Mouse (Mus musculus): ENCODE measurements at regions not wholly inside any gene's neighbourhood (a gene's known extent, or its start where the extent isn't known, plus 50 kb on each side); places are given as distances from the start of the nearest gene placed in this dataset.

DNA sequence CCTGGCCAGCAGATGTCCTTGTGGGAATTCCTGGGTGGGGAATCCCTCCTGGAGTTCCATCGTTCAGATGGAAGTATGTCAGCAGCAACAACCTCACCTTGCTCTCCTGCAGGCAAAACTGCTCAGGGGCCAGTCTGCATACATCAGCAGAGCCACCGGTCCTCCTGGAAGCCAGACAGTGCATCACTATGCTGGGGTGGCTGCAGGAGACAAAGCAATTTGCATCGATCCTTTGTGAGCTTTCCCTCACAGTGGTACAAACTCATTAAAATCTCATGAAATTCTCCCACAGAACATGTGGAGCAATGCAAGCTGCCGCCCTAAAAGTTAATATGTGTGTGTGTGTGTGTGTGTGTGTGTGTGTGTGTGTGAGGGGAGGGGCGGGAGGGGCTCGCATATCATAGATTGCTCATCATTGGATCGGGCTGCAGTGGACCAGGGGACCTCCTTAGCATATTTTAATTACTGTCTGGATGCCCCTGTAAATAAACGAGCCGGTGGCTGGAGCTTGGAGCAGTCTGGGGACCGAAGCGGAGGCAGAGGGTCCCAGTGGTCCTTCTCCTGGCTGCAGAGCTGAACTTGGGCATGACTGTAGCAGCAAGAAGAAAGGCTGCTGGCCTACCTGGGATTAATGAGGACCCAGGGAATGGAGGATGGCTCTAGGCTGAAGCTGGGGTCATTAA is 597.8 kb downstream of the Vrk1 start:
- DNase-seq, result no peak

DNA sequence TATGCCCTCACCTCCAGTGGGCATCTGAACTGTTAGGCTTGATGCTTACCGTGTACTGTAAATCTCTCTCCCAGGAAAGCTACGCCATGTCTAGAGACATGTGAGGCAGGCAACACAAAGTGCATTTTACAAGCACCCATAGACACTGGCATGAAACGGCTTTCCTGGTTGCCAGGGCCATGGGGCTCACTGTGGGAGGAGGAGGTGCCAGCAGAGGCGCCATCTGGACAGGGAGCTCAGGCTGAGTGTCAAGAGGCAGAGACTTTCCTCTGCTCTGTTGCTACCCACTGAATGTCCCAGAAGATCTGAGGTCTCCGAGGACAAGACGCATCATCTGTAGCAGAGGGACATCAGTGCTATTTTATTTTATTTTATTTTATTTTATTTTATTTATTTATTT is 608.7 kb downstream of the Vrk1 start:
- no peak for DNase-seq

DNA sequence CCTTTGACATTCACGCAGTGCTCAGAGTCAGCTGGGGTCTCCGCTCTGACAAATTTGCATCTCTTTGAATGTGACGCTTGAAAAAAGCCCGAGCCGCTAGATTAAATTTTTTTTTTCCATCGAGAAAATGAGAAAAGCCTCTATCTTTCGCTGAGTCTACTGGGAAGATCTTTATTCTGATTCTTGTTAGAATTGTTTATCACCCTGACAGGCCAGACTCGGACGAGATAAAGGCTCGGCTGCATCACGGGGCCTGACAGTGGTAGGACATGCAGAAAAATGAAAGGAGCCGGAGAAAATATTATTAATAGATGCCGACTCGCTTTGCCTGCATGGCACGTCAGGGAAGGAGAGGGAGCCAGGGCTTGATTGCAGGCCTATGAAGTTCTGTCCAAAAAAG is 616.8 kb downstream of the Vrk1 start:
- no peak for DNase-seq

DNA sequence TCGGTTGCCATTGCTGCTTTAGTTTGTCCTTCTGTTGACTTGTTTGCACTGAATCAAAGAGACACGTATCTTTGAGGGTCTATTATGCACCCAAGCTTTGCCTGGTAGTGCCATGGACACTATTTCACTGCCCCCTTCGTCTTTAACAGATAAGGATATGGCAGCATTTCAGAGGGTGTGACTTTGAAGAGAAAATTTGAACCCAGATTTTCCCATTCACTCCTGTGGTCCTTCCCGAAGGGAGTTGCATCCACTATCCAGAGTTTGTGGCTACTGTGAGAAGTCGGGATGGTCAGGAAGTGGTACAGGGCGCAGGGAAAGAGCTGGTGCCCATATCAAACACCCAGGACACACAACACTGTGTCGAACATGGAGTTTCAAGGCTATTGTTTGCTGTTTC is 622.5 kb downstream of the Vrk1 start:
- no peak for DNase-seq

DNA sequence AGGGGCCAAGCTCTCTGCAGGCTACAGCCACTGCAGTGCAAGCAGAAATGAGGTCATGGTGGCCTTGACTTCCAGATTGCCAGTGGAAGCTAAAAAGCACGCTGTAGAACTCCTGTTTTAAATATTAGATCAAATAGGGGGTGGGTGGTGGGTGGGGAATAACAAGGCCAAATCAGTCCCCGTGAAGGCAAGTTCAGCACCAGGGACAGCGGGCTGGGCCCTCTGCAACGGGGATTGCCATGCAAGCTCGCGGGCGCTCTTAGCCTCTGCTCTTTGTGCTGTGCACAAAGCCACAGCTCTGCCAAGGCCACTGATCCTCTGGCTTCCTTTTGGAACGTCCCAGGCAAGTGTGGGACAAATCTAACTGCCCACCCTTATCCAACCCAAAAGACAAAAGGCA is 623.1 kb downstream of the Vrk1 start:
- DNase-seq, result peak; percentile 6 to 25

DNA sequence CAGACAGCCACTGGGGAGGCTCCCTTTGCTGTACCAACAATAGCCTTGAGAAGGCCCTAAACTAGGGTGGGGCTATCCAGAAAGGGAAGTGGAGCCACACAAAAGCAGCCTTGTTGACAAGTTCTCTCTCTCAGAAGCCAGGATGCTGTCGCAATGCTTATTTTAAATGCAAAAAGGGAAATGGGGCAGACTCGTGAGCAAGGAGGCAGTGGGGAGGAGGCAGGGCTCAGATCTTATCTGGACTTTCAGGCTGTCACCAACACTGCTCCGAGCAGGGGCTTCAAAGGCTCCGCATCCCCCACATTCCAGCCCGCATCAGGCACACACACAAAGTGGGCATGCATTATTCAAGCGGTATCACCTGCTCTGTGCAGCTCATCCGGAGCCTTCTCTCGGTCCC is 648.3 kb downstream of the Vrk1 start:
- peak; percentile 25 to 36 for DNase-seq

DNA sequence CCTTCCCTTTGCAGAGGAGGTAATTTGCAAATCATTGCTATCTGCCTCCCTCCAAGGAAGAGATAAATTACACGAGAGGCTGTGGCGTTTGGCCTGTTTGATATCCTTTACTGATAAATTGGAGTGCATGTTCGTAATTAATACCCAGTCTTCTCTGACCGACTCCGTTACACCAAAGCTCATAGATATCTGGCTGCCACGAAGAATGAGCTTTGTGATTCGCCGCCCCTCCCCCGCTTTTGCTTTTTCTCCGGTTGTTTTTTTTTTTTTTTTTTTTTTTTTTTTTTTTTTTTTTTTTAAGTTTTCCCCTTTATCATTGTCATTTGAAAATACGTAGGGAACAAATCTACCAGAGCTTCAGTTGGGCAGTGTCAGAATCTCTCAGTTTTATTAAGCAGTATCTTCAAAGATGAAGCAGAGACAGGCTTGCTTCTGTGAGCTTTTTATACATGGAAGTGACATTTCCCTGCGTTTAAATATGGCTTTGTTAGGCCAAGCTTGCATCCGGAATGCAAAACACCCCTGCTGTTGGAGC is 663.3 kb downstream of the Vrk1 start:
- no peak for DNase-seq

DNA sequence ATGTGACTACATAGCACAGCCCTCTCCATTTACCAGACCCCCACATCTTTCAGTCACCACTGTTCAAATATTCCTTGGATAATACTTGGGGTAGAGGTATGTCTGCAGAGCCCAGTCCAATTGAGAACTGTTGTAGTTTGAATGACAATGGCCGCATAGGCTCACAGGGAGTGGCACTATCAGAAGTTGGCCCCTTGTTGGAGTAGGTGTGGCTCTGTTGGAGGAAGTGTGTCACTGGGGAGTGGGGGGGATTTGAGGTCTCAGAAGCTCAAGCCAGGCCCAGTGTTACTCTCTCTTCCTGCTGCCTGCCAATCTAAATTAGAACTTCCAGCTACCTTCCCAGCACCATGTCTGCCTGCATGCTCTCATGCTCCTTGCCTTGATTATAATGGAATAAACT is 664.7 kb downstream of the Vrk1 start:
- no peak for DNase-seq

DNA sequence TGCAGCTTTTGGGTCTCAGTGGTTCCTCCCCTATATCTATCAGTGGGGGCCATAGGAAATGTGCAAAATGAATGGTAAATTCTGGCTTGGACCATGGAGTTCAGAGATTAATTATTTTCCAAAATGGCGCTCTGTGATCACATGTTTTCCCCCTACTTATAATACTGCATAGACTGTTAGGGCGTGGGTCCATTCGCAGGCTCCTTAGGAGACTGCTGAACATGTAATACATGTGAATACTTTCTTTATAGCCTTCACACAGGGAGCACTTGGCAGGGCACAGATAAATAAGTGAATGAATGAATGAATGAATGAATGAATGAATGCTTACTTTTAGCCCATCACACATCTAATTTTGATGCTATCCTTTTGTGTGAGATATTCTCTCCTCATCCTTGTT is 666.1 kb downstream of the Vrk1 start:
- DNase-seq, result no peak

DNA sequence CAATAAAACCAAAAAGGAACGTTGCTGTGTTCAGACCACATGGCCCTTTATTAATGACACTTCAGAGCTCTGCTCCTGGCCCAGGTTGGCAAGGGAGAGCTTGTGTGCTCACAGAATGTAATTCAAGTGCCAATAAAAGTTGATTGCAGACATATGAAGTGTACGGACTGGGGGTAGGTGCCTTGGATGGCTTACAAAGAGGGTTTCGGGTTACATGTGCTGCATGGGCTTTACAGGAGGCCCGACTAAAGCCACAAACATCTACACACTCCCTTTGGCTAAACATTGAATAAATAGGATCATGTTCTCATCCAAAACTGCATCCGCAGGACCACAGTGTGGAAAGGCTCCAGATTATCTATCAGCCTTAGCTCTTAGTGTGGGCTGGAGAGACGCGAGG is 666.5 kb downstream of the Vrk1 start:
- DNase-seq, result no peak

DNA sequence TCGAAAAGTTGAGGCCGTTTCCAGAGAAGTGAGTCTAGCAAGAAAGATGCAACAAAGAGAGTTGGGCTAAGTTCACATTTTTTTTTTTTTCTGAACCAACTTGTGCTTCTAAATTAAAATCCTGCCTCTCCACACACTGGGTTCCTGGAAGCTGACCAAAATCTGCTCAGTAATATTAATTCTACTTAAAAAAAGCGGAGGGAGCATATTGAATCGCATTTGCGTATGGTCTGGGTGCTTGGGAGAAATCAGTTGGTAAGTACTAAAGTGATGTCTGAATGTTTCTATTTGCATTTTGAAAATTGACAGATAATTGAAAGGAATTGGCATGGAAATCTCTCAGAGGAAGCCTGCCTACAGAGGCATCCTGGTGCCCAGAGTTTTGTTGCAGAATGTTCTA is 676.0 kb downstream of the Vrk1 start:
- DNase-seq, result no peak

DNA sequence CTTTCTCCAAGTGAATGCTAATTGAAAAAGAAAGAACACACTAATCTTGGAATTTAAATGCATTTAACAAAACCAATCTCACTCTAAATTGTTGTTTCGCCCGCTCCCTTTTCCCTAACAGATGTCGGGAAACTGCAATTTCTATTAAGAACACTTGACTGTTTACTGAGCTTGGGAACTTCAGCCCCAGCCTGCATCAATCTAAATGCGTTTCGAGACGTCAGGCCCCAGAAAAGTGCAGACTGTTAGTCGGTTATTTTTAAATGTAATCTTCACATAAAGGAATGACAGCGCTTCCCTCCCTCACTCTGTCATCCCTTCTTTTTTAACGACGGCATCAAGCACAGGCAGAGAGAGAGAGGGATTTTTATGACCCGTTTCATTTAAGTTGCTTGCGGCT is 677.7 kb downstream of the Vrk1 start:
- DNase-seq, result no peak

DNA sequence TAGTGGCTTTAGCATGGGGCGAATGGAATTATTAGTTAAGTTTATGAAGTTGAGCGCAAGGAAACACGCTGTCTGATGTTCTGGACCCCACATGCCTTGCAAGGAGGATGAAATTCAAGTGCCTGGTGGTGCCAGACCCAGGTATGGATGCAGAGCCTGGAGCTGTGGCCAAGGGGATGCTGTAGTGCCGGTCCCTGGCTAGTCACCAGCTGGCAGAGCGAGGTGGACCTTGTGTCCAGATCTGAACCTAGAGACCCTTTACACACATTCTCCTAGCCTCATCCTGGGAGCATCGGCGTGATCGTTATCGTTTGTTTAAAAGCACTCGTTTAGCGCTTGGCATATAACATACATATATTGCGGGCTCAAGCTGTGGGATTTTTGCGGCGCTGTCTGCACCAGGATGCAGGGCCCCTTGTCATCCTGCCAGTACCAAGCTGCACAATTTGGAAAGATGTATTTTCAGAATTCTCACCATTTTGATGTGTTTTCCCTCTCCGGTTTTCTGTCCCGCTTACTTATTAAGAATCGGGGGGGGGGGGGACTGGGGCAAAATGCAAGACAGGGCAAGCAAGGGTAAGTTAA is 678.2 kb downstream of the Vrk1 start:
- DNase-seq, result no peak

DNA sequence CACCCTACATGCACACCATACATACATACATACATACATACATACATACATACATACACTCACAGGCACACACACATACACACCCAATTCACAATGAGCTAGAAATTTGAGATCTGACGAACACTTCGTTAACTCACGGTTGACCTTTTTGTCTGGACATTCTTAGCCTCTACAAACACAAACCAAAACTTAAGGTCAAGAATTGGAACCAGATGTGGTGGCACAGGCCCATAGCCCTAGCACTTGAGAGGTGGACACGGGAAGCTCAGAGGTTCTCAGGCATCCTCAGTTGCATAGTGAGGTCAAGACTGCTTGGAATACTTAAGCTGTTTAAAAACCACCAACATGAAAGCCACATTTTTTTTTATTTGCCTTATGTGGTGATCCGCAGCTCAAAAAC is 692.9 kb downstream of the Vrk1 start:
- DNase-seq, result no peak

DNA sequence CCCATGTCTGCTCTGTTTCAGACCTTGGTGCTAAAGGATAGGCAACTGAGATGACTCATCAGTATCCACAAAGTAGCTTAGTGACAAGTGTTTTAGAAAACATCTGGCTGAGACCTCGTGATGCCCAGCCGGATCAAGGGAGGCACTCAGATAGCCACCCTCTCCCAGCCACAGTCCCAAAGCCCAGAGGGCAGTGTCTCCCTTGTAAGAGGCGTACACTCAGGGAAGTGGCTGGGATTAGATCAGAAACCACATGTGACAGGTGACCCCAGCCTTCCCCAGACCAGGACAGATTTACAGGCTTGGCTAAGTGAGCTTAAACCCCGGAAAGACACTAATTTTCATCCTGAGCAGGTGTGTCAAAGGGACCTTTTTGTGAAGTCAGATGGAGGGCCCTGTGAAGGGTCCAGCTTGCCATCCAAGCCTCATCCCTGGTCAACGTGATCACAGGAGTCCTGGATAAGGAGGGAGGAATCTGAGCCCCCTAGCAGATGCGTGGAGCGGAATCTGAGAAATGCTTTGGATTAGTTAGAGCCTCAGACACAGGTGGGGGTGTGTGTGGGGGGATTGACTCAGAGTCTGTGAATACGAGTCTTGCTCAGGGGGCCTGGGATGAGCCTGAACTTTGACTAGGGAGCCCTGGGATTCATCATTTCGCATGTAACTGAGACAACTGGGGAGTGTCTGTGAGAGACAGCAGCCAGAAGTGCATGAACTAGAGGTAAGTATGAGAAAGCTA is 711.4 kb downstream of the Vrk1 start:
- DNase-seq, result no peak

DNA sequence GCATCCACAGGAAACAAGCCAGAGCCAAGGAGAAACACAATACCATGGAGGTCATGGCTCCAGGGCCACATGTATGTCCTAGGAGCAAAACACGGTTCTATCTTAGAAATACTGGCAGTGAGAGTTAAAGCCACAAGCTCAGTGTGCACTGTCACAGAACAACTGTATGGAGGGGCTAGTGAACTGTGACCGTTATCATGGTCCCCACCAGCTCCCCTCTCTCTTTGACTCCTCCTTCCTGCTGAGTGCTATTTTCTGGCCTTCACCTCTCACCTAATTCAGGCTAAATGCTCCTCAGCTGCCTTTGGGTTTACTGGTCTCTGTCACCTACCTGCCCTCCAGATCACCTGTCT is 712.0 kb downstream of the Vrk1 start:
- no peak for DNase-seq

DNA sequence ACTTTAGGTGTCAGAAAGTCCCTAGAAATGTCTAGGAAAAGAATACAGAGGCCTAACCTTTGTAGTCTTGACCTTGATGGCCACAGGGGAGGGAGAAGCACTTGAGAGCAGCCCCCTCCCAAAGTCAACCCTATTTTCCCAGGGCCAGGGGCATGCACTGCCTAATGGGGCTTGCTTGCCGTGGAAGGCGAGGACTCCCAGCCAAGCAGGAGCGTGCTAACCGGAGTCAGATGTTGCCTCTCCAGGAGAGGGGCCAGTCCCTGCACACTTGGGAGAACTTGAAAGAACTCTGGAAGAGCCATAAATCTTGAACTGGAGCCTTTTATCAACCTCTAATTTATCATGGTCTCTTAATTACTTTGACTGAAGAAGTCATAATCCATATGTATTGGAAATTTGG is 712.7 kb downstream of the Vrk1 start:
- no peak for DNase-seq

DNA sequence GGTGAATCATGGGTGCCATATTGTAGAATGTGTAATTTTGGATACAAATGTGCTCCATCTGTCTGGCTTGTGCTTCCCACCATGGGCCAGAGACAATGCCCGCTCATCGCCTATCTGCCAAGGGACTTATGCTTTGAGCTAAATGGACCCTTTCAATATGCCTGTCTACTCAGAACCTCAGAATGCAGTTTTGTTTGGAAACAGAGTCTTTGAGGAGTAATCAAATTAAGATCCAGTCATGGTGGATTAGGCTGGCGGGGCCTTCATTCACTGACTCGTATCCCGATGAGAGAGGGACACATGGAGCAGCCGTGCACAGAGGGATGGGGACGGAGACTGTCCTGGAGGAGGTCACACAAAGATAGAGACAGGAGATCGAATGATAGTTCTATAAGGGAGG is 716.9 kb downstream of the Vrk1 start:
- DNase-seq, result no peak

DNA sequence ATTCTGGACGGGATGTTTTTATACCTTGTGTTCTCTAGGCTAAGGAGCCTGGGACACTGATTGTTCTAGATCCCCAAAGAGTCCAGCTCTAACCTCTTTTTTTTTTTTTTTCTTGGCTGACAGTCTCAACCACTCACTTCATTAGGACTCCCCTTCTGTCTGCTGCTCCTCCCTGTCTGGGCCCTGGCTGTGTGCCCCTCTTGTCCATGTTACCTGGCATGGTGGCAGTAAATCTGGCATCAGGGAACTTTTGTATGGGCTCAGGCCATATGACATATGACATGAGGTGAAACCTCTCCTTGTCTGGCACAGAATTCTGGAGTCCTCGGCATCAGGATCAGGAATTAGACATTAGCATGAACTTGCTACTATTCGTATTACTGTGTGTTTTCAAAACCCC is 717.5 kb downstream of the Vrk1 start:
- no peak for DNase-seq

DNA sequence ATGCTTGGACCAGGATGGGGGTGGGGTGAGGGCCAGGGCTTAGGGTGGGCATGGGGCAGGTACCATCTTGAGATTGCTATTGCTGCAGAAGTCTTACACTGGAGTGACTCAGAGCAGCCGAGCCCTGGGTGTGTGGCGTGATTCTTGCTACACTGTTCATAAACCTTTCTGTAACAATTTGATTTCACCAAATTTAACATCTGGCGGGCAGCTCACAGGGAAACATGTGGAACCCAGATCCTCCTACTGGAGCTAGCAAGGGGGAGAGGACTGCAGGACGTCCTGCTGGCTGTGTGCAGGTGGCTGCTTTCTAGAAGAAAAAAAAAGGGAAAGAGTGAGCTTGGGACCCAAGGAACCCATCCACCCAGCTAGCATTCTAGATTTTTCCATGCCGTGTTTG is 719.7 kb downstream of the Vrk1 start:
- no peak for DNase-seq

DNA sequence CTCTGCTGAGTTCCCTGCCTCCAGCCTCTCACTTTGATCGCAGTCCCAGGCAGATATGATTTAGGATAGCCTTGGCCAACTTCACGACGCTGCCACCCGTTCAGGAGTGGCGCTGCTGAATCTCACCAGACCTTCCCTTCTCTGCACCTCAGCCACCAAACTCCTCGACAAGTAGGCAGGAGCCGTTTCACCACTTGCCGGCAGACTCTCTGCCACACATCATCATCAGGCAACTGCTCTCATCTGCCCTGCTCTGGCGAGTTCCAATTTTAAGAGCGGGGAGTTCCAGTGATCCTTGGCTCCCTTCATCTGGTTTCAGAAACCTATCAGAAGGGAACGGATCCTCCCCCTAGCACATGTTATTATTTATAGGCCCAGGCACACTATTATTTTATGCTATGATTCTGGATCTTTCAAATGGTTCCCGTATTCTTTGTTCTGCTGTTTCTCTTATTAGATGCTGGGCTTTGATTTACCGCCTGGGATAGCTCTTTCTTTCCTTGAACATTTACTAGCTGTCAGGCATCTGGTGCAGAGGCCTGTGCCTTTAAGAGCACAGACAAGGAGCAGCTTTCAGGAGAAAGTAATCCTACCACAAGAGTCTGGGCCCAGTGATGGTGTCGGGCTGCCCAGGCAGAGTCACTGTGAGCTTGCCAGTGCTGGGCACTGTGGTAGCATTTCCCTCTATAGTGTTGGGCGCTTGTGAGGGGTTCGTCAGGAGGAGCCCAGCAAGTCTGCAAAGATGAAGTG is 722.3 kb downstream of the Vrk1 start:
- no peak for DNase-seq

DNA sequence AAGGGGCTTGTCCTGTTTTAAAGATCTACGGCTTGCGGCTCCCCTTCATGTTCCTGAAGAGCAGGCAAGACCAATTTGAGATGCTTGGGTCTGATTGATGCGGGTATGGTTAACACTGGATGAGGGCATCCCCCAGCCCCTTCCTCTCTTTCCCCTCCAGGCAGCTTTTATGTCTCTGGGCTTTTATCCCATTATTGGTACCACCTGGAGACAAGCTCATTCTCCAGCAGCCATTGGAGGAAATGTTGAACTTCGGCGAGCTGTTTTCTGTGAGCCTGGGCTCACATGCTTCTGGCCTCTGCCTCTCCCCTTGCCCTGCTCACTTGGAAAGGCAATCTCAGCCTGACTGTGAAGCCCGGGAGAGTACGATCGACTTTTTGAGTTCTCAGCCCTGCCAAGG is 738.7 kb downstream of the Vrk1 start:
- no peak for DNase-seq

DNA sequence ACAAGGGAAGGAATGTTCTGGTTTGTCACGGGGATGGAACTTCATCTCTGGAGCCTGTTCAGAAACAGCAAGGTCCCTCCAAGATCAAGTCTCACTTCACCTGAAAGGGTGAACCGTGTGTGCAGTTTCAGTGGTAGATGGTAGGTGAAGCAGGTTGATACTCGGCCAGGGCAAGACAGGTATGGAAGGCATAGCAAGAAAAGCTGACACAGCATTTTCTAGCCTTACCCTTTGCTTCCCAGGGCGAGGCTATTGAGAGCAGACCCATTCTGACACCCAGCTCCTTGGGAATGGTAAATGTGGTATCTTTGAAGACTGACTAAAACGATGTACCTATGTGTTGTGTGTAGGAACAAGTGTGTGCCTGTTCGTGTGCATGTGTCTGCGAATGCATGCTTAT is 724.9 kb upstream of the 3110018I06Rik start:
- no peak for DNase-seq

DNA sequence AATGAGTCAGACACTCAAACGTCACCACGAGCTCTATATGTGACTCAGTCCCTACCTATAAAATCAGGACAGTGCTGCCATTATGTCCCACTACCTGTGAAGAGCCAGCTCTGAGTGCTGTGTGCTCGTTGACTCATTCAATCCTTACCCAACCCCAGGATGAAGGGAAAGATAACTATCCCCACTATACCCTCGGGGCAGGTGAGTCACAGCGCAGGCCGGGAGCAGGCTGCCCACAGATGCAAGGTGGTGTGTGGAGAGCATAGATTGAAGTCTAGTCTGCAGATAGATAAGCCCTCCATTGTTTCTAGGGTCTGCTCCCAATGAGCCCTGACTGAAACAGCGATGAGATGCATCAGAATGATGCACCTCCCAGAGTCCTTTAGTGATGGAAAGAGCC is 723.9 kb upstream of the 3110018I06Rik start:
- no peak for DNase-seq

Data from lung, postnatal 4 days (tissue).